Mouse (Mus musculus) spleen, adult 2 months (tissue): ENCODE results near the gene Fam25c.

Source experiments
- CTCF ChIP-seq: fragments of 200-500 bp; IDR thresholded peaks from 2 replicates; pipeline ENCODE4 v1.5.1; 2011; ENCODE audit warnings: mild to moderate bottlenecking, inconsistent platforms; ENCODE audit not compliant: insufficient read depth, insufficient read length, insufficient replicate concordance; ENCODE audit errors: extremely low read depth
- POLR2A ChIP-seq: fragments of 200-500 bp; IDR thresholded peaks from 2 replicates; pipeline ENCODE4 v1.6.1; 2011; ENCODE audit warnings: low read depth, low read length, inconsistent platforms

DNA sequence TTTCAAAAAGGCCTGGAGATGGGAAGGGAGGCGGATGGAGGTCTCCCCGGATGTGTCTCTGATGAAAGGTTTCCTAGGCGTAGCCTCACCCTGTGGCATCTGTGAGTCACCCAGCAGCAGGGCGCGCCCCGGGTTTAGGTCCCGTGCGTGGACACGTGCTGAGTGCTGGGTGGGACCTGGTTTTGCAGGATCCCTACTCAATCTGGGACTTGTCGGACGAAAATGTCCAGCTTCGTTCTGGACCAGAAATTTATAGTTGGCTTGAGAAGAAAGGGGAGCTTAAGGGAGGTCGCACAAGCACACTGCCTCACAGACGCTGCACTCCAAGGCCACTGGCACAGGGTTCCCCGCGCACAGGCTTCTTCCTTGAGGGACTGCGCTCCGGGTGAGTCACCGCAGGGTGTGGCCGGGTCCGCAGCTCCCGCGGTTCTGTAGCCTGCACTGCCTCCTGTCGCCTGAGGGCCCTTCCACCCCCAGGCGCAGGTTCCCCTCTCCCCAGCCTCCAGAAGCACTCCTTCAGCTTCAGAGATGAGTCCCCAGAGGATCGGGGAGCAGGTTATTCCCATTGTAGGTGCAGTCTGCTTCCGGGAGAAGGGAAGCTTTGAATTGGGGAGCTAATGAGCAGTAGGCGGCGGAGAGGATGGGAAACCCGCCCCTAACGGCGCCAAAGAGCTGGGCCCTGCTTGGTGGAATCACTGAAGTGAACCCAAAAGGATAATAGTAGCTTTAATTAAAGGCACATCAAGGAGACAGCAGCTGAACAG lies 8.4 kb upstream of the Fam25c start:
- TF ChIP-seq CTCF (no peak), POLR2A (no peak)
